Mouse (Mus musculus) cerebellum, postnatal 36 days (tissue): ENCODE data around the gene Cpa1.
A peak's percentile ranks its signal among the peaks of the same experiment; 100 is the strongest.

Experiments used
- DNase-seq, 2 experiments: peaks; one replicate each; pipeline ENCODE4 v3.0.0; 2021 to 2022; ENCODE audit warnings: mixed read lengths in 2 of 2

Cpa1 gene

DNA sequence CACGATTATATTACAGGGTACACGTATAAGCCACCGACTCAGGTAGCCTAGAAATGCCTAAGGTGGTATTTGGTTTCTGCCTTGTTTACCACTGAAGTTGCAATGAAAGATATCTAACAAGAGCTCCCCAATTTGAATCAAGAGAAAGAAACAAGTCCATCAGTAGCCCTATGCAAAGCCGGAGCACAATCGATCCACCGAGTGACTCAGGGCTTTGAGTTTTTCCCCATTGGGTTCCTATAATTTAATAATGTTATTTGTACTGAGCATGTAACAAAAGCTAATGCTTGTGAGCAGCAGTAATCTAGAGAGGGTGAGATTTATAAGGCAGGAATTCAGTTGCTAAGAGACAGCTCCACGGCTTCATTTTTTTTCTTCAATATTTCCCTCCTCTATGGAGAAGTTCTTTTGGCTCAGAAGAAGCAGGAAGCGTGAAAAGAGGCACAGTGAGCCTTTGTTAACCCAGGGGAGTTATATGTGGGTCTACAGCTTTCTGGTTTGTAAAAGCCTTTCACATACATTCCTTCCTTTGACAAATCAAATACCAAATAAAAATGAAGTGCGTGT is 35.8 kb downstream of the Cpa1 start:
- DNase-seq, result no peak

DNA sequence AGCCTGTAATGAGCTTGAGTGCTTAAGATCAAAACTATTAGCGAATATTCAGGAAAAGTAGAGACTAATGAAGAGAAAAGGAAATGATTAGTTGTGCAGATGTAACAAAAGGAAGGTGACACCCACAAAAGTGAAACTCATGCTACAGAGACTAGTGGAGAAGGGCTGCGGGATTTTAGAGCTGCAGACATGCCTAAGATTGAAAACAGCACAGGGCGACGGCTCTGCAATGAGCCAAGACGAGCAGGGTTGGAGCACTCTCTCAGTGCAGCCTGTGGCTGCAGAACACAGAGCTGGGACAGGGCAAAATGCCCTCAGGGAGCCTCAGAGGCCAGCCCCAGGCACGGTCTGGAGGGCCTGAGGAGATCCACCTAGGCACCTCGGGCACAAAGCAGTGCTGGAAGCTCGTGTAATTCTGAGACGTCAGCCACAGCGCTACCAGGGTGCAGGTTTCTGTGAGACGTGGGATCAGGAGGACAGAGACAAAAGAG is 36.3 kb downstream of the Cpa1 start:
- peak in 1 of 2 experiments; percentile 21 for DNase-seq

DNA sequence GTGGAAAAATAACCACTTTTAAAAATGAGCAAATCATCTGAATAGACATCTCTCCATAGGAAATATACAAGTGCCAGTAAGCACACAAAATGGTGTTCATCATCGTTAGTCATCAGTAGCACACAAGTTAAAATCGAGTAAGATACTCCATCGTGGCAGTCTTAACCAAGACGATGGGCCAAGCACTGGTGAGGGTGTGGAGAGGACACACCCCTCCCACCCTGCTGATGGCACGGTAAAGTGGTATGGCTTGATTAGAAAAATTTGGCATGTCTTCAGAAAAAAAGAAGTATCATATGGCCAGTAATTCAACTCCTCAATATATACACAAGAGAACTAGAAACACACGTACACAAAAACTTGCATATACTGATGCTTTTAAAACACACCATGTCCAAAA is 37.5 kb downstream of the Cpa1 start:
- no peak for DNase-seq

DNA sequence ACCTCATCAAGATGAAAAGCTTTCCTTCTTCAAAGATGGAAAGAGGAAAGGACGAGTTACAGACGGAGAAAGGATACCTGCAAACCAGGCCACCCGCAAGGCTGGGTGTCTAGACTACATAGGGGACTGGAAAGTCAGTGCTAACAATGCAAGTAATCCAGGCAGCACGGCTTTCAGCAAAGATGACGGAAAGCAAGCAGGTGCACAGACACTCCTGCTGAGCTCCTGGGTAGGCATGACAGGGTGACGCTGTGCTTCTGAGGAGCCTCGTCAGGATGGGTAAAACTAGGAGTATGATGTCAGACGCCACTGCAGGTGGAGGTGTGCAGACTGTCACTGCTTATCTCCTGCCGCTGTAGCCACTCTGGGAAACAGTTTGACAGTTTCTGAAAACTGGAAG is 38.6 kb downstream of the Cpa1 start:
- no peak for DNase-seq

DNA sequence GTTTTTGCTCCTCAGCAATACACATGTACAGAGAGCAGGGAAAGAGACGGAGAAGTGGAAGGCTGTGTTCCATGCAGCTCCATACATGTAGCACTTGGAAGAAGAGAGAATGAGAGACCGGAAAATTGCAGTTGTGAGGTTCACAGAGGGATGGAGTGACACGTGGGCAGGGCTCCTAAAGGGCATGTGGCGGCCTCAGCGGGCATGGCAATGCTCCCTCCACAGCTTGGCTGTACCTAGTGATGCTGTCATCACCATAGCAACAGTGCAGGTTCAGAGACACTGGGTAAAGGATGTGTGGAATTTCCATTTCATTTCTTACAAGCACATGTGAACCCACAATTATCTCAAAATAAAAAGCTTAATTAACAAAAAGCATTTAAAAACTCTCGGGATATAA is 39.5 kb downstream of the Cpa1 start:
- DNase-seq, result peak; percentile 28 to 40

DNA sequence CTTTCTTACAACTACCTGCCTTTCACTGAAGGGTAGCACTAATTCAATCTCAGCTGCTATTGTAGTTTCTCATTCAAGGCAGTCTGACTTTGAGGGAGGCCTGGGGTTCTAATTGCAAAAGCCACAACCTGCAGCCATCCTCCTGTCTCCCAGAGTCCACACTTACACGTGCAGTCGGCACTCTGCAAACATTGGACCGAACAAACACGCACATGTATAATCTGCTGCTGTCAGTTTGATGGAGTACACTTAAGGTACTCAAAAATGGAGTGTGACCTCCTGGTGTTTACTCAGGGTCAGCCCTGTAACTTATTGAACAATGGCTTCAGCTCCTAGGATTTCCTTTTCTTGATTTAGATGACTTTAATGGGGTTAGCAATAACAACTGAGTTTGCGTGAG is 40.5 kb downstream of the Cpa1 start:
- DNase-seq, result no peak

DNA sequence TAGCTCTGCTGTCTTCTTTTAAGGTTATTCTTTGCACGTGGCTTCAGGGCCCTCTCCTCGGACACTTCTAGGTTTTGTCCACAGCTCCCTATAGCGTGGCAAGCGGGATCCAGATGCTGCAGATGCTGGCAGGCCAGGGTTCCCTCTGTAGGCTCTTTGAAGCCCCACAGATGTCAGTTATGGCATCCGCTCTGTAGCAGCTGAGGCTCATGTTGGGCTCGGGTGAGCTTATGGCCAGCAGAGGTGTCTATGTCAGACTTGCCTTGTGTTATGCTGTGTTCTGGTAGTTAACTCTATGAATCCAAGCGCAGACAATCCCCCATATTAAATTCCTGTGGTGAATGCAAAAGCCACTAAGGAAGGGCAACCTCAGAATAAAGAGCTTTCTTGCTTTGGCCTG is 41.4 kb downstream of the Cpa1 start:
- no peak for DNase-seq

DNA sequence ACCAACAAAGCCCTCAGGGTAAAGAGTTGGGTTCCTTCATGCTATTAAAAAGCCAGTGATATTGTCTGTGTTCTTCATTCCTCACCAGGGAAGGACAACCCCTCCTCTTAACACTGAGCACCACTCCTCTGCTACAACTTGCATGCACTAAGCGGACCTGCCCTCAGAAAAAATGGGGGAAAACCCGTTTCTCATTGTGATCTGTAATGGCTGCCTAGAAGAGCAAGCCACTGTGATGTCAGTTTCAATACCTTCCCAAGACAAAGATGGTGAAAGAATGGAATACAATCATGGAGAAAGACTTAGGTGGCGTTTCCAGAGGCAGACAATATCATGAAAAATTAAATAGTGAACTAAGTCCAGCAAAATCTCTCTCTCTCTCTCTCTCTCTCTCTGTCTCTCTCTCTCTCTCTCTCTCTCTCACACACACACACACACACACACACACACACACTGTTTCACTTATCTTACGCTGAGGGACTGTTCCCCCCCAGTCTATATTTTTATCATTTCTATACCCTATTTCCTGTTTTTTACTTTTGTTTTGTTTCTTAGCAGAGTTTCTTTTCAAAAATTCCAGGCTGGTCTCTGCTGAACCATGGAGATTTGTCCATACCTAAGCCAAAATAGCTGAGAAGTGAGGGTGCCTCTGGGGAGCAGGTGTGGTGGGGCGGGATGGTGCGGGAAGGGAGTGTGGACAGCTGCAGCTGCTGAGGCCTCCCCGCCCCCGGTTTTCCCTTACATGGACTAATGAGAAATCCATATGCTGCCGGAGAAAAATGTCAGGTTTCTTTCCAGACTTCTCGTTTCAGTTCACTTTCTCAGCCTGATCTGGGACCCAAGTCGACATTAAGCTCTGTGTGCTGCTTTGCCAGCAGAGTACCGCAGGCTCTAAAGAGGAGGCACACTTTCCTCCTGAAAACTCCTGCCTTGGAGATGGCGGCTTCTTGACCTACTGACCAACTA is 43.2 kb downstream of the Cpa1 start:
- no peak for DNase-seq

DNA sequence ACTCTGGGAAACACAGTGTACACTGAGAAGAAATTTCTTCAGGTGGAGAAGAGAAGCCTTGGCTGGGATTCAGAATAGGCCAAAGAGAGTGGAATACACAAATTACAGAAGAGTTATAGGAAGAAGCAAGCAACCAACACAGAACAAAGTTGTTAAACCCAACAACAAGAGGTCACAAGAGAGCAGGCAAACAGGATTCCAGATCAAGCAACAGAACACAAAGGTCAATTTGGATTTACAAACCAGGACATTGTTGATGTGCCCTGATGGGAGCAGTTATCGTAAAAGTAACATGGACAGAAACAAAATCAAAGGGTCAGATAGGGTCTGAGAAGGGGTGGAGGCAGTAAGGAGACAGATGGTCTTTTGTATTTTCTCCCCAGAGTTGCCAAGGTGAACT is 45.6 kb downstream of the Cpa1 start:
- no peak for DNase-seq

DNA sequence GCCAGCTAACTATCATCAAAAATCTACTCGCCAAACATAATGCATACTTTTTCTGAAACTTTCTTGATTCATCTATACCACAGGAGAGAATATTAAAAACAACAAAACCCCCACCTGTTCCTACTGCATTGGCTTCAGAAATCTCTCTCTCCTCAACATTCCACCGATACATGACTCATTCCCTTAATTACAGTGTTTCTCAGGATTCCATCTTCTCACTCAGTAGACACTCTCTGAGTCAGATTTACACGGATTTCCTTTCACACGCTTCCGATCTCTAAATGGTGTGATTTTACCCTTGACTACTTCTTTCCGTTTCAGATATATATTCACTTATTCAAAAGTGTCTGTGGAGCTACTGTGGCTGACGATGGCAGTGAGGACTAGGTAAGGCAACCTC is 48.2 kb downstream of the Cpa1 start:
- no peak for DNase-seq

DNA sequence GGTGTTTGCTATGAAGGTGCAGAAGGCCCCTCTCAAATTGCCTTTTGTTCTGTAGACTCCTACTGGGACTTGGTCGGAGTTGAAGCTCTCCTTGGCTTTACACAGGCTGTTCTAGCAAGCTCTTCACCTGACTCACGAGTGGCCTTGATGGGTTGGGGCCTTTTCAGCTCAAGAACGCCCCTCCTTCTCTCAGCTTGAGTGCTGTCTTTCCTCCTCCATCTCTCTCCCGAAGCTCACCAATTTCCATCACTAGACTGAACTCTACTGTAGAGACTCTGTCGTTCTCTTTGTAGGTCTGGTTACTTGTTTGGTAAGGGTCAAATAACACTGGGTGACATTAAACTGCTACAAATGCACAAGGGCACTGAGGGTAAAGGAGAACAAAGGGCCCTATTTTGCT is 53.8 kb downstream of the Cpa1 start:
- DNase-seq, result no peak

DNA sequence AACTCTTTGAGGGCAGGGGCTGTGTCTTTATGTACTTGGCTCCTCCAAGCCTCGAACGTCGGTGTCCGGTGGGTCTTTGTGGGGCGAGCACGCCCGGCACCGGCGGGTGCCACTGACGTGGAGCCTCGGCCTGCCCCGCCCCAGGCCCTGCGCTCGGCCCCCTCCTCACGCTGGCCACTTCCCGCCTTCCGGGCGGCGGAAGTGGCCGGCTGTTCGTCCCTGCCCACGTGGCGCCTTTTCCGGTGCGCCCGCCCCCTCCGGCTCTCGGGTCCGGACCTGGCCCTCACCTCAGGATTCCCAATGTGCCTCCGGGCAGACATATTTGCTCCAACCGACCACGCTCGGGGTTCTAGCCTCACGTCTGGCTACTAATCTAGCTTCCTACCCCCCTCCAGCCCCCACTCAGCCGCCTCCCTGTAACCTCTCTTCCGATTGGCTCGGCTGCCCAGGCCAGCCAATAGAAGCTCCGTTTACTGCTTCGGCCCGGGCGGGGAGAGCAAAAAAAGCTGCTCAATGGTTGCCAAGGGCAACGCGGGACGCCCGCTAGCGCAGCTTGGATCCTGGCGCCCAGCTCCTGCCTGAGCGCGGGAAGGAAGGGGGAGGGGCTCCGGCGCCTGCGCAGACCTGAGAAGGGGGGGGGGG is 54.5 kb downstream of the Cpa1 start, which contains the start of gene Cep41:
Gene Cep41, minus strand, starts transcription at position 400 of the 642 bp plus-strand sequence.
- DNase-seq, result peak; percentile 97

DNA sequence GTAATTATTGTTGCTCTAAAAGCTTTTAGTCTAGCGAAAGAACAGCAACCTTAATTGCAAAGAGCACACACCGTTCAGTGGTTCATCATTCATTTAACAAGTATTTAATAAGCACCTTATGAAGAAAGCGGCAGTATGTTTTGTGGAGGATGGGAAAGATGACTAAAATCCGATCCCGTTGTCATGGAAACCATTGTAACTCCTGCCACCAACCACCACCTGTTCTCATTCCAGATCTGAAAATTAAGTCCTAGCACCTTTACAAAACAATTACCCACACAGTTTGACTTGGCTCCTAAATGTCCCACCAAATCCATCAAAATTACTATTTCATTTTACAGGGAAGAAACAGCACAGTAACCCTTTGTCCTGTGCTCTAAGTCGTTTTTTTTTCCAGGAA is 55.2 kb downstream of the Cpa1 start:
- peak; percentile 7 to 24 for DNase-seq
